Mouse (Mus musculus): ENCODE measurements at regions not wholly inside any gene's neighbourhood (a gene's known extent, or its start where the extent isn't known, plus 50 kb on each side); places are given as distances from the start of the nearest gene placed in this dataset.

GRCm38 (mm10) chr11:8297462-8297861 lies 366.9 kb downstream of the Tns3 start:
- TF ChIP-seq CTCF (IDR thresholded peaks at IDR 0.05; ENCODE audit: extremely low read depth, insufficient read depth, insufficient read length, insufficient replicate concordance) (no peak), POLR2A (IDR thresholded peaks at IDR 0.05; ENCODE audit: low read depth, low read length) (no peak)

Data from spleen, adult 2 months (tissue).